Mouse (Mus musculus) megakaryocyte, embryonic 14.5 days (primary cell): ENCODE measurements around the gene Krtap9-3.

ENCODE experiments used
- FLI1 ChIP-seq: IDR thresholded peaks from 2 replicates; pipeline ENCODE4 v1.6.1; 2012; ENCODE audit warnings: low read length, inconsistent platforms, mixed read lengths
- GATA1 ChIP-seq: IDR thresholded peaks from 3 replicates; pipeline ENCODE4 v1.6.1; 2012; ENCODE audit warnings: mixed read lengths, low read length, inconsistent platforms, borderline replicate concordance

GRCm38 (mm10) chr11:99559366-99559765 lies 38.5 kb downstream of the Krtap9-3 start, which contains the start of gene Gm11939:
- TF ChIP-seq GATA1 (no peak), FLI1 (no peak)
